Mouse (Mus musculus): ENCODE measurements around the gene Kcnd3.
A peak's percentile ranks its signal among the peaks of the same experiment; 100 is the strongest.

The Kcnd3 gene

GRCm38 (mm10) chr3:105457657-105458056 is 5.5 kb downstream of the Kcnd3 start:
- no peak for DNase-seq (ENCODE audit: low spot score in 2 of 2)

- no peak for DNase-seq (ENCODE audit: low spot score in 2 of 2)
Measured at GRCm38 (mm10) chr3:105466538-105466937, 14.4 kb downstream of the Kcnd3 start.

- no peak for DNase-seq (ENCODE audit: low spot score in 2 of 2)
Measured at GRCm38 (mm10) chr3:105472564-105472963, 20.4 kb downstream of the Kcnd3 start.

DNA sequence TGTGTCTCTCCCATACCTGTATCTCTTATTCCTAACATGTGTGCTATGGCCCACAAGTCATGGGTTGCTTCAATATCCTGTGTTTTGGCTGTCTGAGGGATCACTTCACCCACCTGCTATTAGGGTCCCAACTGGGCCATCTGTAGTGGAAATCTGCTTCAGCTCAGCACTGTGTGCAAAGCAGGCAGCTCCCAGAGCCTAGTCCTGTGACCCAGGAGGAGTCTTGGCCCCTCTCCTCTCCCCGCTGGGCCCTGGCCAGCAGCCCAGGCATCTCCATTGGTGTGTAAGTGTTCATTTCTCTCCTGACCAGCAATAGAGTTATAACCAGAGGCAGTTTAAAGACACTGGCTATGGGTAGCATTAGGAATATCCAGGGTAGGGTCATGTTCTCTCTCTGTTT is 24.3 kb downstream of the Kcnd3 start:
- DNase-seq (ENCODE audit: low spot score in 2 of 2), result no peak

- no peak for DNase-seq (ENCODE audit: low spot score in 2 of 2)
Measured at GRCm38 (mm10) chr3:105478876-105479275, 26.7 kb downstream of the Kcnd3 start.

DNA sequence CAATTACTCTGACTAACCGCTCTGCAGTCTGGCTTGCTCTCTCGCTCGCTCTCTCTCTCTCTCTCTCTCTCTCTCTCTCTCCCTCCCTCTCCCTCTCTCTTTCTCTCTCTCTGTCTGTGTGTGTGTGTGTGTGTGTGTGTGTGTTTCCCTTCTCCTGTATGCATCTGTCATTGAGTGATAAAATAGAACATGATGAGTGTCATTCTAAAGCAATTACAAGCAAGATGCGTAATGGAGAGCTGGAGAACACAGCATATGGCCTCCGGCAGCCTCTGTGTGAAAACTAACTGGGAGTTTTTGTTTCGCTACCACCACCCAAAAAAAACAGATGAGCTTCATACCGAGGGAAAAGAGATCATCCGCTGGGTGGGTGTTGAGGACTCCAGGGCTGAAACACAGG is 29.3 kb downstream of the Kcnd3 start:
- no peak for DNase-seq (ENCODE audit: low spot score in 2 of 2)

- no peak for DNase-seq (ENCODE audit: low spot score in 2 of 2)
Measured at GRCm38 (mm10) chr3:105483651-105484052, 31.5 kb downstream of the Kcnd3 start.

GRCm38 (mm10) chr3:105487171-105487570 is 35.0 kb downstream of the Kcnd3 start:
- DNase-seq (ENCODE audit: low spot score in 2 of 2), result peak in 1 of 2 experiments; percentile 10

- DNase-seq (ENCODE audit: low spot score in 2 of 2), result peak; percentile 11 to 37
Measured at GRCm38 (mm10) chr3:105489607-105490006, 37.5 kb downstream of the Kcnd3 start.

GRCm38 (mm10) chr3:105494886-105495285 is 42.8 kb downstream of the Kcnd3 start:
- no peak for DNase-seq (ENCODE audit: low spot score in 2 of 2)

- DNase-seq (ENCODE audit: low spot score in 2 of 2), result no peak
Measured at GRCm38 (mm10) chr3:105496216-105496615, 44.1 kb downstream of the Kcnd3 start.

DNA sequence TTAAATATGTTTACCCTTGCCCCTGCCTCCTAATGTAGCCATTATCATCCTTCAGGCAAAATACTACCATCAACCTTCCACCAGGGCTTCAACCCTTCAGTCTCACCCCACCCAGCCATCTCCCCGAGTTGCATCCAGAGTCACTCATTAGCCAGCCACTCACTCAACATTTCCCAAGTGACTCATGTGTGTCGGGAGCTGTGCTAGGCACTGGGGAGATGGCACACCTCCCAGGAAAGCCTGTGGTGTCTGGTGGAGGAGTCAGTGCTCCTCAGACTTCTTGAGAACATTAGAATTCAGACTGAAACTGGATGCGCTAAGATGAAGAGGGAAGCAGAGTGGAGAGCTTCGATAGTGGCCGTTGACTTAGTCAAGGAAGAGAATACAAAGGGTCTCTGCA is 44.8 kb downstream of the Kcnd3 start:
- DNase-seq (ENCODE audit: low spot score in 2 of 2), result no peak

- no peak for DNase-seq (ENCODE audit: low spot score in 2 of 2)
Measured at GRCm38 (mm10) chr3:105501071-105501470, 48.9 kb downstream of the Kcnd3 start.

DNA sequence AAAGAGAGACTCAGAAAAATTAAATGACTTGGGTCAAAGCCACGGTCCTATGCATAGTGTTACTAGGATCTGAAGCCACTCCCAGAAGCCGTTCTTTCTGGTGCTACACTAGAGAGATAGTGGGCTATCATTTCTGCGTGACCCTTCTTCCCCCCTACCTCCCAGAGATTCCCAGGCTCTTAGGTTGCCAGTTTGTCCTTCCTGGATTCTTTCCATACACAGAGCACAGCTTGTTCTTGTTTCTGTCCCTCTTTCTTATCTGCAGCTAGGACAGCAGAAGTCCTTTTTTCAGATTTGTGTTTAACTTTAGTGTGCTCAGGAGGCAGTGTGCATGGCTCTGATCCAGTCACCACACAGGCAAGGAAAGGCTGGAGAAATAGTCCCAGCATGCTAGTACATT is 52.1 kb downstream of the Kcnd3 start:
- no peak for DNase-seq (ENCODE audit: low spot score in 2 of 2)

- no peak for DNase-seq (ENCODE audit: low spot score in 2 of 2)
Measured at GRCm38 (mm10) chr3:105505161-105505872, 53.2 kb downstream of the Kcnd3 start.

GRCm38 (mm10) chr3:105505873-105506170 is 53.7 kb downstream of the Kcnd3 start:
- no peak for DNase-seq (ENCODE audit: low spot score in 2 of 2)

DNA sequence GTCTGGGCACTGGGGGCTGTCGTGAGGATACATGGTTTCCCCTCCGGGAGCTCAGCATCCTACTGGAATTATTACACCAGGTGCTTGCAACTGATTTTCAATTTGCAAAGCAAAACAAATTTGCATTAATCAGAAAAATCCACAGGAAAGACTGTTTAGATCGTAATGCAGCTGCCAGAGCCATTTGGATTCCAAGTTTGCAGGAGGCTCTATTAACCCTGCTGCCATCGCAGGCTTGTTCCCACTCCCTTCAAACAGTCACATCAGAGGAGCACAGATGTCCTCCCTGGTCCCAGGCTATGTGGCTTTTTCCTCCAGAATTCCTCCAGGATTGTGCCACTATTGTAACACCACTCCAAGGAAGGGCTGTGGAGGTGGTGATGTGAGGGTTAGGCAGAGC is 54.5 kb downstream of the Kcnd3 start:
- no peak for DNase-seq (ENCODE audit: low spot score in 2 of 2)

- no peak for DNase-seq (ENCODE audit: low spot score in 2 of 2)
Measured at GRCm38 (mm10) chr3:105509321-105509720, 57.2 kb downstream of the Kcnd3 start.

- DNase-seq (ENCODE audit: low spot score in 2 of 2), result no peak
Measured at GRCm38 (mm10) chr3:105511836-105512235, 59.7 kb downstream of the Kcnd3 start.

GRCm38 (mm10) chr3:105514215-105514614 is 62.1 kb downstream of the Kcnd3 start:
- DNase-seq (ENCODE audit: low spot score in 2 of 2), result no peak

GRCm38 (mm10) chr3:105515035-105515434 is 62.9 kb downstream of the Kcnd3 start:
- no peak for DNase-seq (ENCODE audit: low spot score in 2 of 2)

DNA sequence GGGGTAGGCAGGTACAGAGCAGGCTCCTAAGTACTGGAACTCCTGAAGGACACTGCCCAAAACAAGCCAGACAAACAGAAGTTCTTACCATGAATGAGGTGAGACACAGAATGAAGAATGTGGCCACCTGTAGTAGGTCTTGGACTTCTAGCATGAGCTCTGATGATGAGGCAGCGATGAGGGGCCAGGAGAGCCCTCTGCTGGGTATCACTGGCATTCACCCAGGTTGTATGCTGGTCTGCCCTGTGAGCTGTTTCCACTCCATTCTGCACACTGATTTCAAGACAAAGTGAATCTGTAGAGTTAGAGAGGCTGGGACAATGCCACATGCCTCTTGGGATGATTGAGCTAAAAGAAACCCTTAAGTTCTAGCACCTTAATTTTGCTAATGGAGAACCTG is 63.5 kb downstream of the Kcnd3 start:
- DNase-seq (ENCODE audit: low spot score in 2 of 2), result no peak

DNA sequence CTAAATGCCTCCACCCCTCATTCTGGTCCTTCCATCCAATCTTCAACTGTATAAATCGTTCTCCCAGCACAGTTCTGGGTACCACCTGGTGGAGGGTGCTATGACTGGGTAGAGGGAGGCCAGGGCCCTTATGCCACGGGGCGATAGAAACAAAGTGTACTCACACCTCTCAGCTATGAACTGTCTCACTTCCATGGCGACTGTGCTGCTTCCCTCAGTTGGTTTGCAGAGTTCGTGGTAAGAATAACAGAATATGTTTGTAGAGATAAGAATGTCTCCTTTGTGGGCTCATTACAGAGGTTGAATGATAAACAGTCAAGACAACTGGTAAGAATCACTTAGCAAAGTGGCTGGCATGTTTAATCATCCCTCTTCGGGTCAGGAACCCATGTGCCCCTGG is 68.3 kb downstream of the Kcnd3 start:
- DNase-seq (ENCODE audit: low spot score in 2 of 2), result no peak

DNA sequence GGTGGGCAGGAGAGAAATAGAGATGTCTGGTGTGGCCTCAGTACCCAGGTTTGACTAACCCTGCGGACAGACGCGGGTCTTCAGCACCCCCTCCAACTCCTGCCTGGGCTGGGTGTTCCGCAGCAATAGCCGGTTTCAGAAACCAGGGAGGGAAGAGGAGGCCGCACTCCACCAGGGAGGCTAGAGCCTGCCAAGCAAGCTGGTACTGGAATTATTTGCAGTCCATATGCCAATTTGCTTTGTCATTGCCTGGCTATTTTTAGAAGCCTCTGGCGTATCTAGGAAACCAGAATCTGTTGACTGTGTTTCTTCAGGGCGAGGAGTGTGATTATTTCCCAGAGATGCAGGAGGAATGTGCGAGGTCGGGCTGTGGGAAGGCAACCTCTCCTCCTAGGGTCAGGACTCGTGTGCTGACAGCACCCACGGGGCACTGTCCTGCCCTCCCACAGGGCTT is 69.1 kb downstream of the Kcnd3 start:
- DNase-seq (ENCODE audit: low spot score in 2 of 2), result peak in 1 of 2 experiments; percentile 18
